Mouse (Mus musculus) lung, embryonic 15.5 days (tissue): ENCODE data around the gene Bcan. TPM values are rescaled to one million over a fixed set of nuclear protein-coding genes. Genes with fewer than 3 reads are reported as not detected.

Experiments
- ATAC-seq: fragments of 200-750 bp; cut with Nextera tagmentation; 2 replicates; pipeline ENCODE4 v1.8.0; 2017; ENCODE audit warnings: moderate number of reproducible peaks, borderline replicate concordance; ENCODE audit not compliant: low FRiP score, low TSS enrichment; ENCODE audit errors: extremely low read depth
- H3K27ac ChIP-seq: fragments of 300-500 bp; sonication (generic); 2 replicates; pipeline ENCODE4 v1.5.1; 2015; ENCODE audit warnings: moderate library complexity, mild to moderate bottlenecking, inconsistent platforms
- H3K27me3 ChIP-seq: fragments of 300-500 bp; sonication (generic); 2 replicates; pipeline ENCODE4 v1.6.1; 2015; ENCODE audit warnings: inconsistent platforms
- H3K36me3 ChIP-seq: fragments of 300-500 bp; sonication (generic); 2 replicates; pipeline ENCODE4 v1.6.1; 2015; ENCODE audit warnings: inconsistent platforms
- H3K4me1 ChIP-seq: fragments of 300-500 bp; sonication (generic); 2 replicates; pipeline ENCODE4 v1.6.1; 2015; ENCODE audit warnings: inconsistent platforms
- H3K4me2 ChIP-seq: fragments of 300-500 bp; sonication (generic); 2 replicates; pipeline ENCODE4 v1.6.1; 2015; ENCODE audit warnings: inconsistent platforms, mild to moderate bottlenecking, moderate library complexity
- H3K4me3 ChIP-seq: fragments of 300-500 bp; sonication (generic); 2 replicates; pipeline ENCODE4 v1.5.1; 2015; ENCODE audit warnings: mild to moderate bottlenecking, inconsistent platforms
- H3K9ac ChIP-seq: fragments of 300-500 bp; sonication (generic); 2 replicates; pipeline ENCODE4 v1.6.1; 2015; ENCODE audit warnings: inconsistent platforms
- H3K9me3 ChIP-seq: fragments of 300-500 bp; sonication (generic); 2 replicates; pipeline ENCODE4 v1.6.1; 2016; ENCODE audit warnings: inconsistent platforms
- WGBS: fragments of 180-500 bp; shearing (Covaris S2); methylation state at CpG from one replicate; pipeline ENCODE4 v1.1.7; 2015; 5-methylcytosine and 5-hydroxymethylcytosine counted together
- polyA plus RNA-seq: library from polyadenylated mRNA; unstranded; fragments of >200 nt; fragmentation: Nextera tagmentation; extraction: Ambion mirVana; gene quantifications from 2 replicates; pipeline ENCODE4 v1.2.1, GENCODE M21; 2015

Gene Bcan
- polyA plus RNA-seq, 1 experiment from 2014 or later, result 0.07 TPM

DNA sequence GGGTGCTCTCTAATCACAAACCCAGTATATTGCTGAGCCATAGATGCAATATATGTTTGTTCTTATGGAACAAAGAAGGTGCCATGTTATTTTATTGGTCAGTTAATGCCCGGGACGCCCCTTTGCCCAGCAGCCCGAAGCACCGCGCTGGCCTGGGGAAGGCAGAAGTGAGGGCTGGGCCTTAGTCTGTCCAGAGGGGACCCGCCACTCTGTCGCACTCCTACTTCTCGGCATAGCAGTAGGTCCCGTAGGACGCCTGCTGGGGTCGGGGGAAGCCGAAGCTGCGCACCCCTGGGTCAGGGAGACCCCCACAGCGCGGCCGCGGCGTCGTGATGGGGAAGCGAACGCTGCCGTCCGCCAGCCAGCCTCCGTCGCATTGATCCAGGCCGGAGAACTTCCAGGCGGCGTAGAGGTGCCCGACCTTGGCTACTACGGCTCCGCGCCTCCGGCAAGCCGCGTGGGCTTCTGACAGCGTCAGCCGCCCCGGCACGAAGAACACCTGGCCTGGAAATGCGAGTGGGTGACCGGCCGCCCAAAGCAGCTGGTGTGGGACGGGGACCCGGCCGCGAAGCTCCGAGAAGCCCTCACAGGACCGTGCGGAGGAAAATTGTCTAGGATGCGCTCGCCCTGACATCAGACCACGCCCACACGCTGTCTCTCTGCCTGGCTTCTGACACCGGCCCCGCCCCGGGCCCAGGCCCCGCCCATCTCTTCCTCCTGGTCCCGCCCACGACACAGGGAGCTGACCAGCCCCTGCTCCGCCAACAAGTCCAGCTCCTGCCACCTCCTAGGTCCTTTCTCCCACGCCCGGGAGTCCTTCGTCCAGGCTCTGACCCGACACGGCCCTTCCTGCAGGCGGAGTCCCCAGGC lies 22.5 kb upstream of the Bcan start:
- no peaks in the 10 kb centered on the region for H3K9me3 ChIP-seq
- peak overlapping the region; percentile 23; the same call in 1 of the 2 replicates for H3K9ac ChIP-seq
- ATAC-seq, result peak; percentile 91
- peaks cover 16% of the 10 kb centered on the region for H3K4me1 ChIP-seq
- H3K4me2 ChIP-seq, result peak overlapping the region; percentile 98
- H3K4me3 ChIP-seq, result peak overlapping the region; percentile 51
- no peak overlapping the region for H3K27ac ChIP-seq
- WGBS, result 1% methylated on average over 64 of the region's 66 CpGs
- H3K27me3 ChIP-seq, result peaks cover 78% of the 10 kb centered on the region
- no peaks in the 10 kb centered on the region for H3K36me3 ChIP-seq

DNA sequence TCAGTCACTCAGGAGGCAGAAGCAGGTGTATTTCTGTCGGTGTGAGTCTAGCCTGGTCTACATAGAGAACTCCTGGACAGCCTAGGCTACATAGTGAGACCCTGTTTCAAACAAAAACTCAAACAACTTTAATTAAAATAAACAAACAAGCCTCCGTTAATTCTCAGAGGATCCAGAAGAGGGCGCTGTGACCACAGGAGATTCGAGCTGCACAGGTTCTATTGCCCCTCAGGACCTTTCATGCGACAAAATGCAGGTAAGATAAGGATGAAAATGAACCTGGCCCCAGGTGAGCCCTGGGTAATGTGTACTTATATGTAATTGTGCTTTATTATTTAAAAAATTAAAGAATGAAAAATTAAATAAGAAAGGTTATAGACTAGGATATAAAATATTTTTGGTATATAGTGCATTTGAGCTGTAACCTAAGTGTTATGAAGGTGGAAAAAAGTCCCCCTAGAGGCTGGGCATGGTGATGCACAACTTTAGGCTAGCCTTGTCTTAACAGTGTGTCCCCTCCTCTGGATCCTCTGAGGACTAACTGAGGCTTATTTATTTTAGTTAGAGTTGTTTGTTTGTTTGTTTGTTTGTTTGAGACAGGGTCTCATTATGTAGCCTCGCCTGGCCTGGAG lies 10.7 kb upstream of the Bcan start:
- Histone ChIP-seq H3K36me3 (no peaks in the 10 kb centered on the region), H3K4me3 (no peak overlapping the region), H3K4me1 (no peaks in the 10 kb centered on the region), H3K9ac (no peak overlapping the region), H3K4me2 (no peak overlapping the region), H3K27ac (no peak overlapping the region), H3K9me3 (peaks cover 2% of the 10 kb centered on the region; the same call in 1 of the 2 replicates), H3K27me3 (peaks cover 12% of the 10 kb centered on the region; the same call in 1 of the 2 replicates)
- no peak for ATAC-seq
- WGBS, result 6% methylated on average over 6 of the region's 6 CpGs

DNA sequence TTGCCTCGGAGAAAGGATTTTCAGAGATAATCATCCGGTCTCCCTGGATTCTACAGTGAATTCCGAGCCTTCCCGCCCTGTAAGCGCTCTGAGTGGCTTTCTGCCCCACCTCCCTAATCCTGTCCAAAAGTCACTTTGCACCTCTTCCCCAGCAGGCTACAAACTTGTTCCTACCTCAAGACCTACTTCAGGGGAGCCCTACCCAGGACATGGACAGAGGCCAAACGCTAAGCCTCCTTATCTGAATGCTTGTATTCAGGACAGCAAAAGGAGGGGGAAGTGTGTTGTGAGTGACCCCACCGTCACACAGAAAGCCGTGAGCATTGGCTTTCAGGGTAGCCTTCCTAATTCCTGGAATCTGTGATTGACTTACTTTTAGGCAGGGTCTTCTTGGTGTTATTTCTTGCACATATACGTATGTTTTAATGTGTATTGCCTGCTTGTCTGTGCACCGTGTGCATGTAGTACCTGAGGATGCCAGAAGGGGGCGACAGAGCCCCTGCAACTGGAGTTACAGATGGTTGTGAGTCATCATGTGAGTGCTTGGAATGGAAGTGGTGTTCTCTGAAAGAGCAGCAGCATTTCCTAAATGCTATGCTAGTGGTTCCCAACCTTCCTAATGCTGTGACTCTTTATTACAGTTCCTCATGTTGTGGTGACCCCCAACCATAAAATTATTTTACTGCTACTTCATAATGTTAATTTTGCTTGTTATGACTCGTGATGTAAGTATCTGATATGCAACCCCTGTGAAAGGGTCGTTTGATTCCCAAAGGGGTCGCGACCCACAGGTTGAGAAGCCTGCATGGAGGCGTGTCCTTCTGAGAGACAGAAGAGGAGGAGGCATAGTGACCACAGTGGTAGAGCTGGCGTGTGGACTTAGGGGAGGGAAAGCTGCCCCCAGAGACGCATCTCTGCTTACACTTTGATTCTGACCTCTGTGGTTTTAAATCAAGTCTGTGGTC lies 6.1 kb upstream of the Bcan start:
- Histone ChIP-seq H3K4me3 (no peak overlapping the region), H3K27ac (no peak overlapping the region), H3K4me1 (peaks cover 9% of the 10 kb centered on the region), H3K36me3 (no peaks in the 10 kb centered on the region), H3K27me3 (peaks cover 38% of the 10 kb centered on the region), H3K9ac (no peak overlapping the region), H3K9me3 (peaks cover 2% of the 10 kb centered on the region; the same call in 1 of the 2 replicates), H3K4me2 (no peak overlapping the region)
- 65% methylated on average over 18 of the region's 18 CpGs for WGBS
- ATAC-seq, result no peak

DNA sequence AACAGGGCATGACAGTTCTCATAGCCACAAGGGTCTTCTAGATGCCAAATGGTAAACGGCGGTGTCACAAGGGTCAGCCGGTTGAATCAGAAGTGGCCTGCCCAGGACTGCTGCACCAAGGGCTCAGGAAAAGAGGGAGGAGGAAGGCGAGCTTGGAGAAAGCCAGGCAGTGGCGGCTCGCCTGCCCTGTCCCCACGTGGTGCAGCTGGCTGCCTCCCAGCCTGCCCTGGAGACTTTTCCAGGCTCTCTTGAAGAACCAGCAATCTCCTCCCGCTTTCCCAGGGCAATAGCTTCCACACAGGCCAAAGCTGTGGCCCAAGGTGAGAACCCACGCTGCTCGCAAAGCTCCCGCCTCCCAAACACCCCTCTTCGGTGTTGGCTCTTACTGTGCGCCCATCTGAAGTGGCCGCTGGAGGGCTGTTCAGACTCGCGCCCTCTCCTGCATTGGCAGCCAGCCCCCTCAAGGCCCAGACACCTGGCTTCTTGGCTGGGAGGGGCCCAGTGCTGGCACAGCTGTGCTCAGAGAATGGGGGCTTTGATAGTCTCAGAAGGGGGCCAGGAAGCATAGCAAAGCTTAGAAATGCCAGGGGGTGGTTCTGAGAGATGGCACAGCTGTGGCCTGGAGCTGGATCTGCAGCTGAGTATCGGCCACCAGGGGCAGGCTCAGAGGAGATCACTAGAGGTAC lies 2.4 kb upstream of the Bcan start:
- 2% methylated on average over 17 of the region's 17 CpGs for WGBS
- H3K4me1 ChIP-seq, result peaks cover 24% of the 10 kb centered on the region
- no peak overlapping the region for H3K9ac ChIP-seq
- peak overlapping the region; percentile 4; the same call in 1 of the 2 replicates for H3K4me3 ChIP-seq
- peaks cover 2% of the 10 kb centered on the region; the same call in 1 of the 2 replicates for H3K9me3 ChIP-seq
- no peak overlapping the region for H3K27ac ChIP-seq
- no peaks in the 10 kb centered on the region for H3K36me3 ChIP-seq
- peak; percentile 71 for ATAC-seq
- H3K27me3 ChIP-seq, result peaks cover 75% of the 10 kb centered on the region
- peak overlapping the region; percentile 24; the same call in 1 of the 2 replicates for H3K4me2 ChIP-seq

DNA sequence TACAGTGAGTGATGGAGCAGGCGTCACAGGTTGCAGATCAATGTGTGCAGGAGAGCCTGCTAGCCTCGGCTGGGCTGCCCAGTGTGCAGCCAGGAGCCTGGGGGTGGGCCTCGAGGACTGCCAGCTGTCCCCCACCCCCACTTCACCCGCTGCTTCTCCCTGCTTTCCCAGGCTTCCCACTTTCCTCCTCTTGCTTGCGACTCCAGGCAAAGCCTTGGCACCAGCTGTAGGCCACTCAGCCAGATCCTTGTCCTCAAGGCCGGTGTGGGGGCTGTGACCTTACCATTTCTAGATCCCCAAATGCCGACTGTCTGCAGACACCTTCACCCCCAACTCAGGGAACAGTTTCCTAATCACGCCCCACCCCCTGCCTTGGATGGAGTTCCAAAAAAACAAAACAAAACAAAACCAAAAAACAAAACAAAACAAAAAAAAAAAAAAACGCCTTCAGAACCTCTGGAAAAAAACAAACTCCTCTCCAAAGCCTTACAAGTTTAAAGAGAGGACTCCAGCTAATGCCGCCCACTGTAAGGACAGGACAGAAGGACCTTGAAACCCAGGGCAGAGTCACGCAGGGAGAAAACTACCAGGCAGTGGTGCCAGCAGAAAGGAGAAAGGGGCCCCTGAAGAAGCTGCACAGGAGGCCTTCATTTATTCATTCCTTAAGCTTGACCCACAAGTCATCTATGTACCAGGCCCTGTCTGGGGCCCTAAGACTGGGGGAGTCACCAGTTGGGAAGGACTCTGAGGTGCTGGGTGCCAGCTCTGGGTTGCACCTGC lies 976 bp upstream of the Bcan start:
- 11% methylated on average over 11 of the region's 11 CpGs for WGBS

DNA sequence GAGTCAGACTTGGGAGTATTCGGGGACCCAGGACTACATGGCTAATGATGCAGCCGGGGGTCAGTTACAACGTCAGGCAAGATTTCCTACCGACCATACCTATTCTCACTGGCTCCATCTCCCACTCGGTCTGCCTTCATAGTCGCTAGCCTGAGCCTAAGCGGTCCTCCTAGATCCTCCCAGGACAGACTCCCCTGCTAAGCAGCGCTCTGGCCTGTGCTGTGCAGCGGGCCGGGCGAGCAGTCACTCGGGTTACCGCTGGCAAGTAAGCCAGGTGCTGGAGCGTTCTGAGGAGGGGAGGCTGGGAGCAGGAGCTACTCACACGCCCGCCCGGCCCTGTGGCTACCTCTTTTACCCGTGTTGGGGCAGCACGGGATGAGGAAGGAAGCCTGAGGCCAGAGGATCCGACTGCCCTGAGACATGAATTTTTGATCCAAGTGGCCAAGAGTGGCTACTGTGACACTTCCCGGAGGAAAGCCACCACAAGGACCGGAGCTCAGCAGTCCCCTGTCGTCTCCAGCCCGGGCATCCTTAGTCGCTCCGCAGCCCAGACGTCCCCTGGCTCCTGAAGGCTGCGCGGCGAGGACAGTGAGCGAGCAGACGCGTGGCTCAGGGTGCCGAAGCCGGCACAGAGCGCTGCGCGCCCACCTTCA lies 661 bp downstream of the Bcan start:
- ATAC-seq, result no peak

More for the DNA sequence above, 976 bp upstream of the Bcan start:
- no peak overlapping the region for H3K27ac ChIP-seq
- H3K27me3 ChIP-seq, result peaks cover 86% of the 10 kb centered on the region
- no peak overlapping the region for H3K4me3 ChIP-seq
- H3K4me2 ChIP-seq, result no peak overlapping the region
- H3K9ac ChIP-seq, result no peak overlapping the region
- peaks cover 34% of the 10 kb centered on the region for H3K4me1 ChIP-seq
- no peaks in the 10 kb centered on the region for H3K36me3 ChIP-seq
- peaks cover under 1% of the 10 kb centered on the region; the same call in 1 of the 2 replicates for H3K9me3 ChIP-seq
- ATAC-seq, result no peak

DNA sequence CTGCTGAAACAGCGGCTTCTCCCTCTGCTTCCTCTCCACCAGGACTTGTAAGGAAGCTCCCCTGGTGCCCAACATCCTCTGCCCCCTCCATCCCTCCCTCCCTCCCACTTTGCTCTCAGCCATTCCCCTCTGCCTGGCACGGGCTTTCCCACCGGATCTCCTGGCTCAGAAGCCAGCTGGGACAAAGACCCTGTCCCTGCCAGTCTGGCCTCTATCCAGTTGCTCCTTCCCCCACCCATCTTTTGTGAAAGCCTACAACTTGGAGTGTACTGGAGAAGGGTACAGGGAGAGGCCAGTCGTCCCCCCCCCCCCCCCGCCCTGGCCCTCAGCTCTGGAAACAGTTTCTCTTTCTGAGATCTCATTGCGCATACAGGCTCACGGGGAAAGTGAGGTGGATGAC lies 1.3 kb downstream of the Bcan start:
- no peaks in the 10 kb centered on the region for H3K9me3 ChIP-seq
- no peak overlapping the region for H3K9ac ChIP-seq
- 5% methylated on average over 7 of the region's 7 CpGs for WGBS
- H3K27ac ChIP-seq, result no peak overlapping the region
- H3K4me2 ChIP-seq, result no peak overlapping the region
- H3K27me3 ChIP-seq, result peaks cover 100% of the 10 kb centered on the region
- no peak overlapping the region for H3K4me3 ChIP-seq
- peaks cover 34% of the 10 kb centered on the region for H3K4me1 ChIP-seq
- ATAC-seq, result no peak
- no peaks in the 10 kb centered on the region for H3K36me3 ChIP-seq

More for the DNA sequence above, 661 bp downstream of the Bcan start:
- Histone ChIP-seq H3K4me1 (peaks cover 34% of the 10 kb centered on the region), H3K9ac (no peak overlapping the region), H3K9me3 (no peaks in the 10 kb centered on the region), H3K4me3 (peak overlapping the region; percentile 32), H3K27ac (no peak overlapping the region), H3K4me2 (peak overlapping the region; percentile 66), H3K36me3 (no peaks in the 10 kb centered on the region), H3K27me3 (peaks cover 97% of the 10 kb centered on the region)
- WGBS, result 1% methylated on average over 38 of the region's 38 CpGs

DNA sequence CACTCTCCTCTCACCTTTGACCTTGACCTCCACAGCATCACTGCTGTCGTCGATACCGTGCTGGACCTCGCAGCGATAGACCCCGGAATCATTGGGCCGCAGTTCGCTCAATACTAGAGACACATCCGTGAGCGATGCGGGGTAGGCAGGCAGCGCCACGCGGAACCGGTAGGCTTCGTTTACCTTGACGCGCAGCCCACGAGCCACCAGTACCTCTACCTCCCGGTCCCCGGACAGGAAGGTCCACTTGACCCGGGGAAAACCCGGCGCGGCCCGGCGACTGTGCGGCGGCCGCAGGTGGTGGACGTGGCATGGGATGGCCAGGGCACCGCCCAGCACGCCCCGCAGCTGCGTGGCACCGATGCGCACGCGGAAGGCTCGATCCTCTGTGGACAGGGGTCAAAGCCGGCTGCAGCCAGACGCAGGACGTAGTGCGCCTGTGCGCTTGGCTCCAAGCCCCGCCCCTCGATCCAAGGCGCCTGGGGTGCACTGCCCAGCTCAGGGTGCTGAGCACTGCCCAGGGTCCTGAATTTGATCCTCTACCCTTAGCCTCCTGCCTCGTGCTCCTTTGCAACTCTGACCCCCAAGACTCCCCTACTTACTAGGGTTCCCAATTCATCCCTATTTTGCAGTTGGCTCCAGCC lies 2.9 kb downstream of the Bcan start:
- no peak overlapping the region for H3K27ac ChIP-seq
- H3K9me3 ChIP-seq, result no peaks in the 10 kb centered on the region
- ATAC-seq, result no peak
- no peak overlapping the region for H3K9ac ChIP-seq
- H3K36me3 ChIP-seq, result no peaks in the 10 kb centered on the region
- 2% methylated on average over 49 of the region's 49 CpGs for WGBS
- H3K4me2 ChIP-seq, result peak overlapping the region; percentile 55
- H3K4me3 ChIP-seq, result peak overlapping the region; percentile 30
- peaks cover 26% of the 10 kb centered on the region for H3K4me1 ChIP-seq
- H3K27me3 ChIP-seq, result peaks cover 98% of the 10 kb centered on the region

DNA sequence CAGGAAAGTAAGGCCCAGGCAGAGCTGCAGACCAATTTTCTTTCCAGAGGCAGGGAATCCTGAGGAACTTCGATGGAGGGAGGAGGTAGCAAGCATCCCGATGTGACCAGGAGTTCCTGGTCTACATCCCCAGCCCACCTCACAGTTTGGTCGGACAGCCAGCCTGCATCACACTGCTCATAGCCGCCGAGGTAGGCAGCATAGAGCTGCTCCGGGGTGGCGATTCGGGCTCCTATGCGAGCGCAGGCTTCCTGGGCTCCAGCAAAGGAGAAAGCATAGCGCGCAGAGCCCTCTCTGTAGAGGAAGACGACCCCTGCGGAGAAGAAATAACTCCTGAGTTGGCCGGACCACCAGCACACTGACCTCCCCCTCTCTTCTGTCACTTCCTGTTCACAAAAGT lies 3.6 kb downstream of the Bcan start:
- 2% methylated on average over 15 of the region's 15 CpGs for WGBS
- no peak overlapping the region; the same call in 1 of the 2 replicates for H3K4me2 ChIP-seq
- no peak overlapping the region for H3K27ac ChIP-seq
- H3K9ac ChIP-seq, result no peak overlapping the region
- H3K27me3 ChIP-seq, result peaks cover 98% of the 10 kb centered on the region
- H3K9me3 ChIP-seq, result no peaks in the 10 kb centered on the region
- peaks cover 25% of the 10 kb centered on the region for H3K4me1 ChIP-seq
- H3K4me3 ChIP-seq, result no peak overlapping the region
- ATAC-seq, result no peak
- no peaks in the 10 kb centered on the region for H3K36me3 ChIP-seq

DNA sequence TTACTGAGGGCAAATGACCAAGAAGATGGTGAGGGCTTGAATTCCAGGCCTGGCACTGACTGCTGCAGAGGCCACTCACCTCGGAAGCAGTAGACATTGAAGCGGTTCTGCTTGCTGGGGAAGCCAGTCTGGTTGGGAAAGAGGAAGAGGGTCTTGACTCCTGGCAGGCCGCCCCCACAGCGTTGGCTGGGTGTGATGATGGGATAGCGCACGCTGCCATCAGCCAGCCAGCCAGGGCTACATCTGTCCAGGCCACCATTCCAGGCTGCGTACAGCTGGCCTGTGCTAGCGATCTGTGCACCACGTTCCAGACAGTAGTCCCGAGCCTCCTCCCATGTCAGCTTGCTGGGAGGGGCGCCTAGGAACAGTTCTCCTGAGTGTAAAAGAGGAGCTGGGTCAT lies 4.7 kb downstream of the Bcan start:
- WGBS, result 26% methylated on average over 11 of the region's 11 CpGs
- no peaks in the 10 kb centered on the region for H3K9me3 ChIP-seq
- ATAC-seq, result no peak
- H3K27me3 ChIP-seq, result peaks cover 98% of the 10 kb centered on the region
- no peak overlapping the region for H3K27ac ChIP-seq
- peaks cover 22% of the 10 kb centered on the region for H3K4me1 ChIP-seq
- no peak overlapping the region for H3K4me3 ChIP-seq
- H3K4me2 ChIP-seq, result no peak overlapping the region
- no peak overlapping the region for H3K9ac ChIP-seq
- H3K36me3 ChIP-seq, result no peaks in the 10 kb centered on the region
